ENCODE assay signal across 13 mouse cellular contexts in genomic region chr14:76781524-76781880, GRCm38 (mm10).
A peak's percentile ranks its signal among the peaks of the same experiment; 100 is the strongest.
DNase-seq lines count a peak whose midpoint lies in the region; ATAC-seq lines count a peak whose summit lies in the region.
"Had no signal": no experiment of that assay in that cellular context is flagged by ENCODE, and none has a peak within 500 bp of the region (broad histone marks: within the 10 kb centered on the region; RNA-seq: fewer than 3 reads in every experiment).

No protein-coding gene starts in this region.

- no peaks in the 10 kb centered on the region for H3K36me3 ChIP-seq in hindbrain, embryonic 10.5 days
- no peaks in the 10 kb centered on the region for H3K36me3 ChIP-seq in hindbrain, embryonic 16.5 days (ENCODE audit: control insufficient read depth, insufficient read depth, low read length)
- no peaks in the 10 kb centered on the region for H3K36me3 ChIP-seq in neural tube, embryonic 14.5 days (ENCODE audit: control insufficient read depth, insufficient read depth, low read length)
- H3K36me3 ChIP-seq: embryonic facial prominence, embryonic 15.5 days had no signal

- no peak for ATAC-seq in hindbrain, embryonic 16.5 days
- peak; percentile 84 for ATAC-seq in common myeloid progenitor, adult 5-6 weeks (replicated peaks; ENCODE audit: low read depth, poor library complexity, severe bottlenecking)
- ATAC-seq in neural tube, embryonic 14.5 days (ENCODE audit: low read depth), result no peak
- no peak for ATAC-seq in cerebellum, adult (ENCODE audit: insufficient number of reproducible peaks, low FRiP score, low TSS enrichment)

- WGBS in hindbrain, embryonic 10.5 days, result 83% methylated on average over 3 of the region's 3 CpGs
- WGBS in hindbrain, embryonic 16.5 days, result 65% methylated on average over 3 of the region's 3 CpGs
- WGBS in neural tube, embryonic 14.5 days, result 63% methylated on average over 3 of the region's 3 CpGs

- peaks cover 20% of the 10 kb centered on the region for H3K4me1 ChIP-seq in hindbrain, embryonic 10.5 days (replicated peaks)
- peaks cover 14% of the 10 kb centered on the region for H3K4me1 ChIP-seq in hindbrain, embryonic 16.5 days (ENCODE audit: control insufficient read depth, insufficient read depth, low read depth, low read length)
- peaks cover 4% of the 10 kb centered on the region; the same call in 1 of the 2 replicates for H3K4me1 ChIP-seq in neural tube, embryonic 14.5 days (ENCODE audit: control insufficient read depth, insufficient read depth, low read length)

- peaks cover 27% of the 10 kb centered on the region for H3K27me3 ChIP-seq in hindbrain, embryonic 10.5 days (ENCODE audit: insufficient read depth, poor library complexity, severe bottlenecking)
- H3K27me3 ChIP-seq in hindbrain, embryonic 16.5 days (replicated peaks; ENCODE audit: control insufficient read depth, insufficient read depth, low read length), result no peaks in the 10 kb centered on the region
- H3K27me3 ChIP-seq in neural tube, embryonic 14.5 days (ENCODE audit: control insufficient read depth, insufficient read depth, low read length), result no peaks in the 10 kb centered on the region
- H3K27me3 ChIP-seq: embryonic facial prominence, embryonic 15.5 days had no signal

- H3K9ac ChIP-seq in hindbrain, embryonic 16.5 days (ENCODE audit: low read depth, low read length), result no peak overlapping the region
- H3K9ac ChIP-seq in neural tube, embryonic 14.5 days (replicated peaks; ENCODE audit: low read depth, low read length), result no peak overlapping the region
- H3K9ac ChIP-seq: embryonic facial prominence, embryonic 15.5 days; liver, embryonic 14.5 days had no signal

- no peak for DNase-seq in hindbrain, embryonic 10.5 days (ENCODE audit: low spot score)
- peak; percentile 83 for DNase-seq in CD4-positive helper T cell, adult 2 months (ENCODE audit: low read depth, low spot score)
- DNase-seq in cerebellum, adult 9-10 months, result no peak
- DNase-seq in kidney, adult 11 months, result no peak
- DNase-seq: adrenal gland, postnatal 10 days; cerebellum, adult 11-12 months; right cerebral cortex, adult 18-20 months had no signal

- H3K27ac ChIP-seq in hindbrain, embryonic 10.5 days, result peak overlapping the region; percentile 29
- no peak overlapping the region; the same call in 1 of the 2 replicates for H3K27ac ChIP-seq in hindbrain, embryonic 16.5 days (ENCODE audit: low read depth, low read length)
- peak overlapping the region; percentile 1 for H3K27ac ChIP-seq in neural tube, embryonic 14.5 days (ENCODE audit: low read depth, low read length)
- H3K27ac ChIP-seq: liver, embryonic 14.5 days had no signal

- H3K4me3 ChIP-seq in hindbrain, embryonic 10.5 days, result no peak overlapping the region
- no peak overlapping the region for H3K4me3 ChIP-seq in hindbrain, embryonic 16.5 days (ENCODE audit: low read length)
- no peak overlapping the region for H3K4me3 ChIP-seq in neural tube, embryonic 14.5 days (ENCODE audit: low read depth, low read length)
- H3K4me3 ChIP-seq: embryonic facial prominence, embryonic 15.5 days had no signal

- no peaks in the 10 kb centered on the region for H3K9me3 ChIP-seq in hindbrain, embryonic 10.5 days
- H3K9me3 ChIP-seq in hindbrain, embryonic 16.5 days (ENCODE audit: control insufficient read depth, low read length), result no peaks in the 10 kb centered on the region
- no peaks in the 10 kb centered on the region for H3K9me3 ChIP-seq in neural tube, embryonic 14.5 days (ENCODE audit: control insufficient read depth, low read length)
- H3K9me3 ChIP-seq: embryonic facial prominence, embryonic 15.5 days had no signal

- H3K4me2 ChIP-seq in hindbrain, embryonic 16.5 days (ENCODE audit: low read length), result no peak overlapping the region
- H3K4me2 ChIP-seq in neural tube, embryonic 14.5 days (ENCODE audit: low read depth, low read length), result no peak overlapping the region
- H3K4me2 ChIP-seq: embryonic facial prominence, embryonic 15.5 days had no signal
